Mouse (Mus musculus) MEL (cell line): ENCODE data around the gene Fbxo36. TPM values are rescaled to one million over a fixed set of nuclear protein-coding genes. Genes with fewer than 3 reads are reported as not detected.
A peak's percentile ranks its signal among the peaks of the same experiment; 100 is the strongest.

Source experiments
- DNase-seq: peaks from one replicate; pipeline ENCODE4 v3.0.0; 2011; ENCODE audit warnings: low read depth, low spot score
- H3K27ac ChIP-seq: 2 replicates; pipeline ENCODE4 v1.5.1; 2012; ENCODE audit warnings: low read depth, mild to moderate bottlenecking, control low read depth, low read length, moderate library complexity; ENCODE audit not compliant: control insufficient read depth
- H3K27me3 ChIP-seq, 2 experiments: fragments of 150-350 bp in 1 of 2; sonication (generic) in 1 of 2; 2 replicates each; pipeline ENCODE4 v1.6.1; 2012; ENCODE audit warnings: low read length in 2 of 2, mild to moderate bottlenecking in 2 of 2, improper control_type of control experiment in 1 of 2, moderate library complexity in 1 of 2; ENCODE audit not compliant: insufficient read depth in 2 of 2, control insufficient read depth in 1 of 2
- H3K36me3 ChIP-seq, 2 experiments: 2 replicates each; pipeline ENCODE4 v1.6.1; 2012 to 2014; ENCODE audit warnings: low read length in 2 of 2, improper control_type of control experiment in 1 of 2, inconsistent platforms in 1 of 2, mild to moderate bottlenecking in 1 of 2; ENCODE audit not compliant: insufficient read depth in 2 of 2, control insufficient read depth in 1 of 2
- H3K4me1 ChIP-seq, 2 experiments: fragments of 150-350 bp in 1 of 2; sonication (generic) in 1 of 2; 2 replicates each; pipeline ENCODE4 v1.6.1; 2012; ENCODE audit warnings: low read length in 2 of 2, improper control_type of control experiment in 1 of 2, mild to moderate bottlenecking in 1 of 2; ENCODE audit not compliant: insufficient read depth in 2 of 2, control insufficient read depth in 1 of 2
- H3K4me3 ChIP-seq, 2 experiments: fragments of 150-350 bp in 1 of 2; sonication (generic) in 1 of 2; 2 replicates each; pipeline ENCODE4 v1.5.1; 2012; ENCODE audit warnings: low read depth in 2 of 2, low read length in 2 of 2, mild to moderate bottlenecking in 2 of 2, moderate library complexity in 2 of 2, control low read depth in 1 of 2, improper control_type of control experiment in 1 of 2; ENCODE audit not compliant: control insufficient read depth in 1 of 2, insufficient read depth in 1 of 2
- H3K79me2 ChIP-seq: 2 replicates; pipeline ENCODE4 v1.6.1; 2012; ENCODE audit warnings: mild to moderate bottlenecking, low read length, moderate library complexity; ENCODE audit not compliant: control insufficient read depth, poor library complexity, insufficient read depth
- H3K9ac ChIP-seq: 2 replicates; pipeline ENCODE4 v1.6.1; 2012; ENCODE audit warnings: low read depth, mild to moderate bottlenecking, control low read depth, low read length, moderate library complexity; ENCODE audit not compliant: control insufficient read depth, poor library complexity, severe bottlenecking
- H3K9me3 ChIP-seq: fragments of 150-350 bp; sonication (generic); replicated peaks from 2 replicates; pipeline ENCODE4 v1.6.1; 2012; ENCODE audit warnings: mild to moderate bottlenecking, low read length, improper control_type of control experiment, moderate library complexity; ENCODE audit not compliant: insufficient read depth
- CHD1 ChIP-seq: IDR thresholded peaks from 2 replicates; pipeline ENCODE4 v1.6.1; 2012; ENCODE audit warnings: low read depth, mild to moderate bottlenecking, inconsistent platforms, low read length, improper control_type of control experiment
- CTCF ChIP-seq, 3 experiments: IDR thresholded peaks in 2 of 3; conservative IDR thresholded peaks in 1 of 3; 2 replicates each; pipeline ENCODE4 v1.5.1; 2011 to 2012; ENCODE audit warnings: low read length in 3 of 3, low read depth in 2 of 3, mild to moderate bottlenecking in 2 of 3, improper control_type of control experiment in 1 of 3, inconsistent platforms in 1 of 3, mixed read lengths in 1 of 3, moderate library complexity in 1 of 3; ENCODE audit not compliant: control insufficient read depth in 1 of 3, insufficient read depth in 1 of 3, poor library complexity in 1 of 3, severe bottlenecking in 1 of 3
- ELF1 ChIP-seq: IDR thresholded peaks from 2 replicates; pipeline ENCODE4 v1.6.1; 2014; ENCODE audit warnings: low read depth, mild to moderate bottlenecking, inconsistent platforms, low read length, improper control_type of control experiment, moderate library complexity
- EP300 ChIP-seq, 2 experiments: IDR thresholded peaks; 2 replicates each; pipeline ENCODE4 v1.6.1; 2011; ENCODE audit warnings: improper control_type of control experiment in 2 of 2, low read length in 2 of 2, low read depth in 1 of 2, mild to moderate bottlenecking in 1 of 2
- ETS1 ChIP-seq: IDR thresholded peaks from 2 replicates; pipeline ENCODE4 v1.6.1; 2012; ENCODE audit warnings: low read depth, mild to moderate bottlenecking, inconsistent platforms, low read length, improper control_type of control experiment, moderate library complexity
- GABPA ChIP-seq: IDR thresholded peaks from 2 replicates; pipeline ENCODE4 v1.6.1; 2012; ENCODE audit warnings: low read depth, mild to moderate bottlenecking, inconsistent platforms, low read length, improper control_type of control experiment, moderate library complexity
- KAT2A ChIP-seq: conservative IDR thresholded peaks from 2 replicates; pipeline ENCODE4 v1.6.1; 2012; ENCODE audit warnings: low read depth, low read length, improper control_type of control experiment, inconsistent platforms
- MAX ChIP-seq: IDR thresholded peaks from 2 replicates; pipeline ENCODE4 v1.6.1; 2011; ENCODE audit warnings: low read length, improper control_type of control experiment
- MXI1 ChIP-seq: IDR thresholded peaks from 2 replicates; pipeline ENCODE4 v1.6.1; 2011; ENCODE audit warnings: mild to moderate bottlenecking, low read depth, low read length, improper control_type of control experiment
- MYB ChIP-seq: IDR thresholded peaks from 2 replicates; pipeline ENCODE4 v1.6.1; 2011; ENCODE audit warnings: mild to moderate bottlenecking, low read depth, low read length, improper control_type of control experiment
- NELFE ChIP-seq: IDR thresholded peaks from 2 replicates; pipeline ENCODE4 v1.6.1; 2011; ENCODE audit warnings: low read depth, low read length, improper control_type of control experiment
- RAD21 ChIP-seq: IDR thresholded peaks from 2 replicates; pipeline ENCODE4 v1.6.1; 2011; ENCODE audit warnings: mild to moderate bottlenecking, low read depth, low read length, improper control_type of control experiment
- SIN3A ChIP-seq: IDR thresholded peaks from 2 replicates; pipeline ENCODE4 v1.6.1; 2012; ENCODE audit warnings: low read length, improper control_type of control experiment, inconsistent platforms
- TBP ChIP-seq: IDR thresholded peaks from 2 replicates; pipeline ENCODE4 v1.8.0; 2011; ENCODE audit warnings: low read depth, low read length, improper control_type of control experiment
- UBTF ChIP-seq: IDR thresholded peaks from 2 replicates; pipeline ENCODE4 v1.6.1; 2012; ENCODE audit warnings: low read depth, mild to moderate bottlenecking, inconsistent platforms, low read length, improper control_type of control experiment, moderate library complexity, borderline replicate concordance; ENCODE audit not compliant: insufficient read depth
- USF2 ChIP-seq, 2 experiments: IDR thresholded peaks; 2 replicates each; pipeline ENCODE4 v1.6.1; 2011 to 2012; ENCODE audit warnings: improper control_type of control experiment in 2 of 2, low read length in 2 of 2, borderline replicate concordance in 1 of 2, inconsistent platforms in 1 of 2, low read depth in 1 of 2, mild to moderate bottlenecking in 1 of 2; ENCODE audit not compliant: insufficient read depth in 1 of 2
- ZKSCAN1 ChIP-seq: IDR thresholded peaks from 2 replicates; pipeline ENCODE4 v1.6.1; 2012; ENCODE audit warnings: low read depth, mild to moderate bottlenecking, inconsistent platforms, low read length, improper control_type of control experiment, moderate library complexity
- ZMIZ1 ChIP-seq: IDR thresholded peaks from 2 replicates; pipeline ENCODE4 v1.6.1; 2012; ENCODE audit warnings: low read depth, mild to moderate bottlenecking, inconsistent platforms, low read length, improper control_type of control experiment, moderate library complexity
- polyA plus RNA-seq, 2 experiments: library from polyadenylated mRNA; stranded (reverse) in 1 of 2; unstranded in 1 of 2; fragments of >175 nt in 1 of 2; fragments of >200 nt in 1 of 2; gene quantifications; 2 replicates each; pipeline versions ENCODE4 v1.2.1 to v1.2.4; 2012; ENCODE audit warnings: low replicate concordance in 2 of 2, low read depth in 1 of 2; ENCODE audit not compliant: insufficient read length in 2 of 2, insufficient read depth in 1 of 2, missing spikeins in 1 of 2
- total RNA-seq: library from RNA; depleted of rRNA; stranded (reverse); fragments of 300-350 nt; gene quantifications from 2 replicates; pipeline ENCODE4 v1.2.3, GENCODE M21; 2012

The Fbxo36 gene
- total and polyA plus RNA-seq, 3 experiments, result 2.5 to 2.9 TPM; not detected in 1

DNA sequence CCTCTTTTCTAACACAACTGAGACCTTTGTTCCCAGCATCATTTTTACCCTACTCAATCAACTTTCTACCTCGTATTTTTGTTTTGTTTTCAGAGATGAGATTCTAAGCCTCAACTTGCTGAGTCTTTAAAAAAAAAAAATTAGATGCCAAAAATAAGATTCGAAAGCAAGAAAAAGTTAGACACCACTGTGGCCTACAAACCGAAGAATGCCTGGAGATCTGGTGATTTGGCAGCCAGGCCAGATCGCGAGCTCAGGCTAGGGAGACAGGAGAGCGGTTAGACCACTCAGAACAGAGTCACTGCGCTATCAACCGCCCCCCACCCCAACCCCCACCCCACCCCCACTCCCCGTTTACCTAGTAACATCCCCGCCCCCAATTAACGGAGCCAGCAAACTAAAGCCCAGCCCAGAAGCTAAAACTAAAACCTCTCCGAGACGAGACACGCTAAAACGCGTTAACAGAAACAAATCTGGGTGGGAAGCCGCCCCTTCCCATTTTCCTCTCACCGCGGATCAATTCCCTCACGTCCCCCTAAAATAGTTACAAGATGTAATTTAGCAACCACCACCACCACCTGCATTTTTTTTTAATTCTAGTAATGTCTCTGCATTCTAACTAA, 2.0 kb upstream of the Fbxo36 start:
- H3K36me3 ChIP-seq, result peaks cover 11 to 19% of the 10 kb centered on the region in 2 experiments
- H3K4me3 ChIP-seq, result peak overlapping the region; percentile 79 to 94
- TF ChIP-seq GABPA, result no peak
- TF ChIP-seq CTCF (IDR thresholded peaks at IDR 0.05 in 2 of 3, conservative IDR thresholded peaks at IDR 0.05 in 1 of 3; ENCODE audit: control insufficient read depth in 1 of 3, insufficient read depth in 1 of 3, low read depth in 2 of 3, low read length in 3 of 3, poor library complexity in 1 of 3, severe bottlenecking in 1 of 3), result no peak
- no peak for TF ChIP-seq TBP
- TF ChIP-seq UBTF, result 0 out of 2 replicates have a peak, but pooled peaks have one; percentile 50
- TF ChIP-seq NELFE, result no peak
- no peak for TF ChIP-seq MXI1
- TF ChIP-seq CHD1, result no peak
- peak; percentile 19; the same call in 1 of the 2 replicates for TF ChIP-seq SIN3A
- no peak for TF ChIP-seq MAX
- no peak for TF ChIP-seq USF2 (IDR thresholded peaks at IDR 0.05; ENCODE audit: borderline replicate concordance in 1 of 2, insufficient read depth in 1 of 2, low read depth in 1 of 2, low read length in 2 of 2)
- no peak for TF ChIP-seq ZKSCAN1
- TF ChIP-seq ETS1, result no peak
- TF ChIP-seq, all 39 proteins: peak for 2
- Histone ChIP-seq H3K27me3 (no peaks in the 10 kb centered on the region), H3K9ac (peak overlapping the region; percentile 100), H3K4me1 (peaks cover 0 to 7% of the 10 kb centered on the region in 2 experiments; a peak in 1 of 4 replicates), H3K27ac (peak overlapping the region; percentile 43), H3K79me2 (peaks cover 56% of the 10 kb centered on the region), H3K9me3 (no peaks in the 10 kb centered on the region)
- DNase-seq, result peak; percentile 38

DNA sequence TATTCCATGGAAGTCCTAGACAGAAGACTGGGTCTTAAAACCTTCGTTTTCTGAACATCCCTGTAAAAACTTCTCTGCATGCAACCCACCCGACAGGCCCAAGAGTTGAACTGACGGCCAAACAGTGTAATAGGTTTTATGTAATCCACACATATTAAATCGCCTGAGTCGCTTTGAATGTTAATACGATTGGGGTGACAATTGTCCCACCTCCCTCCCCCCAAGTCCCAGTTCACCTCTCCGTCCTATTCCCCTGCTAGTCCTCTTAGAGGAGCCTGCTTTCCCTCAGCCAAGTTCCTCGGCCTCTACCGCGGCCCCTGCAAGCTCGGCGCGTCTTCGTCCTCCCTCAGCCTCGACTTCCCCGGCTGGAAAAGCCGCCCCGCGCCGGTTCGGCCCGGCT, 1.5 kb upstream of the Fbxo36 start:
- Histone ChIP-seq H3K27me3 (no peaks in the 10 kb centered on the region), H3K9ac (peak overlapping the region; percentile 100), H3K9me3 (no peaks in the 10 kb centered on the region), H3K4me3 (peak overlapping the region; percentile 79 to 94), H3K36me3 (peaks cover 6 to 19% of the 10 kb centered on the region in 2 experiments), H3K4me1 (peaks cover 0 to 7% of the 10 kb centered on the region in 2 experiments; a peak in 1 of 4 replicates), H3K27ac (peak overlapping the region; percentile 43), H3K79me2 (peaks cover 54% of the 10 kb centered on the region)
- DNase-seq, result peak; percentile 49
- TF ChIP-seq SIN3A (peak; percentile 14; the same call in 1 of the 2 replicates), MXI1 (no peak), CTCF (IDR thresholded peaks at IDR 0.05 in 2 of 3, conservative IDR thresholded peaks at IDR 0.05 in 1 of 3; ENCODE audit: control insufficient read depth in 1 of 3, insufficient read depth in 1 of 3, low read depth in 2 of 3, low read length in 3 of 3, poor library complexity in 1 of 3, severe bottlenecking in 1 of 3) (no peak), EP300 (IDR thresholded peaks at IDR 0.05; ENCODE audit: low read depth in 1 of 2, low read length in 2 of 2) (no peak), ELF1 (no peak), KAT2A (no peak), ZMIZ1 (no peak), MYB (no peak), RAD21 (no peak)
